Mouse (Mus musculus): ENCODE measurements around the gene Nfyb. TPM values are rescaled to one million over a fixed set of nuclear protein-coding genes. Genes with fewer than 3 reads are reported as not detected.

Nfyb gene
- 66.2 and 66.4 TPM in 2 replicates for total RNA-seq (2017)

GRCm38 (mm10) chr10:82763840-82764631 is at the start of gene Nfyb:
Gene Nfyb (minus strand): TSS chr10:82764144.
- ATAC-seq (ENCODE audit: extremely low read depth, insufficient number of reproducible peaks, low FRiP score, poor library complexity, severe bottlenecking) = peak; percentile 99

- peak; percentile 76 for ATAC-seq (ENCODE audit: extremely low read depth, insufficient number of reproducible peaks, low FRiP score, poor library complexity, severe bottlenecking)
Measured at GRCm38 (mm10) chr10:82811855-82812431, 48.0 kb upstream of the Nfyb start.

- no peak for ATAC-seq (ENCODE audit: extremely low read depth, insufficient number of reproducible peaks, low FRiP score, poor library complexity, severe bottlenecking)
Measured at GRCm38 (mm10) chr10:82809352-82809751, 45.4 kb upstream of the Nfyb start.

GRCm38 (mm10) chr10:82808891-82809290 is 44.9 kb upstream of the Nfyb start:
- no peak for ATAC-seq (ENCODE audit: extremely low read depth, insufficient number of reproducible peaks, low FRiP score, poor library complexity, severe bottlenecking)

- ATAC-seq (ENCODE audit: extremely low read depth, insufficient number of reproducible peaks, low FRiP score, poor library complexity, severe bottlenecking) = no peak
Measured at GRCm38 (mm10) chr10:82808155-82808554, 44.2 kb upstream of the Nfyb start.

- ATAC-seq (ENCODE audit: extremely low read depth, insufficient number of reproducible peaks, low FRiP score, poor library complexity, severe bottlenecking) = no peak
Measured at GRCm38 (mm10) chr10:82807238-82807637, 43.3 kb upstream of the Nfyb start.

GRCm38 (mm10) chr10:82806414-82806813 is 42.5 kb upstream of the Nfyb start:
- no peak for ATAC-seq (ENCODE audit: extremely low read depth, insufficient number of reproducible peaks, low FRiP score, poor library complexity, severe bottlenecking)

- no peak for ATAC-seq (ENCODE audit: extremely low read depth, insufficient number of reproducible peaks, low FRiP score, poor library complexity, severe bottlenecking)
Measured at GRCm38 (mm10) chr10:82805111-82805510, 41.2 kb upstream of the Nfyb start.

GRCm38 (mm10) chr10:82804396-82804795 is 40.5 kb upstream of the Nfyb start:
- no peak for ATAC-seq (ENCODE audit: extremely low read depth, insufficient number of reproducible peaks, low FRiP score, poor library complexity, severe bottlenecking)

- no peak for ATAC-seq (ENCODE audit: extremely low read depth, insufficient number of reproducible peaks, low FRiP score, poor library complexity, severe bottlenecking)
Measured at GRCm38 (mm10) chr10:82800094-82800493, 36.1 kb upstream of the Nfyb start.

- peak; percentile 31; the same call in 1 of the 2 replicates for ATAC-seq (ENCODE audit: extremely low read depth, insufficient number of reproducible peaks, low FRiP score, poor library complexity, severe bottlenecking)
Measured at GRCm38 (mm10) chr10:82798312-82798933, 34.5 kb upstream of the Nfyb start.

GRCm38 (mm10) chr10:82797119-82797491 is 33.2 kb upstream of the Nfyb start:
- ATAC-seq (ENCODE audit: extremely low read depth, insufficient number of reproducible peaks, low FRiP score, poor library complexity, severe bottlenecking) = no peak

- no peak for ATAC-seq (ENCODE audit: extremely low read depth, insufficient number of reproducible peaks, low FRiP score, poor library complexity, severe bottlenecking)
Measured at GRCm38 (mm10) chr10:82796471-82797118, 32.7 kb upstream of the Nfyb start.

- ATAC-seq (ENCODE audit: extremely low read depth, insufficient number of reproducible peaks, low FRiP score, poor library complexity, severe bottlenecking) = no peak
Measured at GRCm38 (mm10) chr10:82795767-82796166, 31.8 kb upstream of the Nfyb start.

GRCm38 (mm10) chr10:82795071-82795731 is 31.3 kb upstream of the Nfyb start:
- peak; percentile 47 for ATAC-seq (ENCODE audit: extremely low read depth, insufficient number of reproducible peaks, low FRiP score, poor library complexity, severe bottlenecking)

- ATAC-seq (ENCODE audit: extremely low read depth, insufficient number of reproducible peaks, low FRiP score, poor library complexity, severe bottlenecking) = no peak
Measured at GRCm38 (mm10) chr10:82792311-82792710, 28.4 kb upstream of the Nfyb start.

GRCm38 (mm10) chr10:82791713-82792112 is 27.8 kb upstream of the Nfyb start:
- no peak for ATAC-seq (ENCODE audit: extremely low read depth, insufficient number of reproducible peaks, low FRiP score, poor library complexity, severe bottlenecking)

GRCm38 (mm10) chr10:82790504-82790903 is 26.6 kb upstream of the Nfyb start:
- ATAC-seq (ENCODE audit: extremely low read depth, insufficient number of reproducible peaks, low FRiP score, poor library complexity, severe bottlenecking) = no peak

- no peak for ATAC-seq (ENCODE audit: extremely low read depth, insufficient number of reproducible peaks, low FRiP score, poor library complexity, severe bottlenecking)
Measured at GRCm38 (mm10) chr10:82789181-82789580, 25.2 kb upstream of the Nfyb start.
